Mouse (Mus musculus) stomach, embryonic 16.5 days (tissue): ENCODE results near the gene Map2k3. TPM values are rescaled to one million over a fixed set of nuclear protein-coding genes. Genes with fewer than 3 reads are reported as not detected.
A peak's percentile ranks its signal among the peaks of the same experiment; 100 is the strongest.

ENCODE experiments used
- ATAC-seq: fragments of 200-750 bp; cut with Nextera tagmentation; 2 replicates; pipeline ENCODE4 v1.8.0; 2017; ENCODE audit warnings: moderate number of reproducible peaks, moderate TSS enrichment; ENCODE audit not compliant: insufficient read depth, low FRiP score
- H3K27ac ChIP-seq: fragments of 300-500 bp; sonication (generic); 2 replicates; pipeline ENCODE4 v1.5.1; 2014; ENCODE audit warnings: low read length
- H3K27me3 ChIP-seq: fragments of 300-500 bp; sonication (generic); 2 replicates; pipeline ENCODE4 v1.6.1; 2014; ENCODE audit warnings: low read length, control low read depth, mixed read lengths; ENCODE audit not compliant: control insufficient read depth, insufficient read depth
- H3K36me3 ChIP-seq: fragments of 300-500 bp; sonication (generic); 2 replicates; pipeline ENCODE4 v1.6.1; 2014; ENCODE audit warnings: low read length; ENCODE audit not compliant: control insufficient read depth, insufficient read depth
- H3K4me1 ChIP-seq: fragments of 300-500 bp; sonication (generic); 2 replicates; pipeline ENCODE4 v1.6.1; 2014; ENCODE audit warnings: low read length, control low read depth, mixed read lengths; ENCODE audit not compliant: control insufficient read depth, insufficient read depth
- H3K4me2 ChIP-seq: fragments of 300-500 bp; sonication (generic); 2 replicates; pipeline ENCODE4 v1.6.1; 2014; ENCODE audit warnings: low read depth, low read length, mixed read lengths
- H3K4me3 ChIP-seq: fragments of 300-500 bp; sonication (generic); replicated peaks from 2 replicates; pipeline ENCODE4 v1.5.1; 2014; ENCODE audit warnings: mild to moderate bottlenecking, low read length
- H3K9ac ChIP-seq: fragments of 300-500 bp; sonication (generic); 2 replicates; pipeline ENCODE4 v1.6.1; 2014; ENCODE audit warnings: low read length
- H3K9me3 ChIP-seq: fragments of 300-500 bp; sonication (generic); replicated peaks from 2 replicates; pipeline ENCODE4 v1.6.1; 2016; ENCODE audit warnings: low read length, control low read depth; ENCODE audit not compliant: control insufficient read depth
- WGBS: fragments of 180-500 bp; shearing (Covaris S2); extraction: QIAGEN DNeasy Blood & Tissue Kit; methylation state at CpG from one replicate; pipeline ENCODE4 v1.1.7; 2014; 5-methylcytosine and 5-hydroxymethylcytosine counted together
- polyA plus RNA-seq: library from polyadenylated mRNA; unstranded; fragments of >200 nt; fragmentation: Nextera tagmentation; extraction: Ambion mirVana; gene quantifications from 2 replicates; pipeline ENCODE4 v1.2.1, GENCODE M21; 2015

Gene Map2k3
- polyA plus RNA-seq, 1 experiment from 2014 or later, result 119 TPM

DNA sequence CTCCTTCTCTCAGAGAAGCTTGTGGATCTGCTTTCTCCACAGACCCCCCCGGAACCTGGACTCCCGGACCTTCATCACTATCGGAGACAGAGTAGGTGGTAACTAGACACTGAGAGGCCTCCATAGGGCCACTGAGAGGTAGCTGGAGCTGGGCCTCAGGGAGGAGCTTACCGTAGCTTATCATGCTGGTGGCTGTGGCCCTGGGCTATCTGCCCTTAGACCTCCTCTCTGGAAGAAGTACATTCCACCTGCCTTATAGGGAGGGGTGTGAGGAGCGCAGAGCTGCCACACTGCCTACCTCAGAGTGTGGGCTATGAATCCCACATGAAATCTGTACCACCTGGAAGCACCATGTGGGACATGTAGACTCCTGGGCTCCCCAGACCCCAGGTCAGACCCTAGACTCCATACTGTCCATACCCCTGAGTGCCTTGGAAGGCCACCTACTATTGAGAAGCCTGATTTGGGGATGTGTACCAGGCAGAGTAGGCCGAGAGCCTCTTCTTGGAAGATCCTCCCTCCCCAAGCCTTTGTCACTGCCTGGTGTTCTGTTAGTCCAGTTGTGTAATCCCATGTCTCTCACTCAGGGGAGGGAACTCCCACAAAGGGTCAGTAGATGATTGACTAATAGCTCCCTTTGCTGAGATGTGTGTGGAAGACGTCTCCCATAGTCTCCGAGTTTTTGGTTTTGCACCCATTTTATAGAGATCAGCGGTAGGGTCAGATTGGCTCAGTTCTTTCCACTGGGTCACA lies 10.6 kb downstream of the Map2k3 start:
- Histone ChIP-seq H3K9me3 (no peaks in the 10 kb centered on the region), H3K4me1 (peaks cover 21% of the 10 kb centered on the region), H3K27me3 (no peaks in the 10 kb centered on the region), H3K4me3 (no peak overlapping the region), H3K36me3 (peaks cover 27% of the 10 kb centered on the region), H3K9ac (no peak overlapping the region), H3K27ac (no peak overlapping the region), H3K4me2 (no peak overlapping the region)
- WGBS, result 84% methylated on average over 9 of the region's 9 CpGs
- no peak; the same call in 1 of the 2 replicates for ATAC-seq

GRCm38 (mm10) chr11:60945003-60945402 lies 13.2 kb downstream of the Map2k3 start:
- H3K27me3 ChIP-seq, result no peaks in the 10 kb centered on the region
- WGBS, result 86% methylated on average over 4 of the region's 4 CpGs
- H3K27ac ChIP-seq, result no peak overlapping the region
- no peak overlapping the region for H3K4me2 ChIP-seq
- H3K36me3 ChIP-seq, result peaks cover 36% of the 10 kb centered on the region
- H3K4me3 ChIP-seq, result no peak overlapping the region
- ATAC-seq, result no peak
- H3K9ac ChIP-seq, result no peak overlapping the region
- H3K4me1 ChIP-seq, result peaks cover 15% of the 10 kb centered on the region
- H3K9me3 ChIP-seq, result no peaks in the 10 kb centered on the region

GRCm38 (mm10) chr11:60951896-60952295 lies 20.1 kb downstream of the Map2k3 start:
- no peak for ATAC-seq
- WGBS, result 97% methylated on average over 5 of the region's 5 CpGs
- H3K27me3 ChIP-seq, result no peaks in the 10 kb centered on the region
- peaks cover 4% of the 10 kb centered on the region; the same call in 1 of the 2 replicates for H3K4me1 ChIP-seq
- H3K4me2 ChIP-seq, result no peak overlapping the region
- H3K36me3 ChIP-seq, result peaks cover 27% of the 10 kb centered on the region
- no peak overlapping the region for H3K4me3 ChIP-seq
- no peak overlapping the region for H3K27ac ChIP-seq
- no peak overlapping the region for H3K9ac ChIP-seq
- no peaks in the 10 kb centered on the region for H3K9me3 ChIP-seq

GRCm38 (mm10) chr11:60952362-60952761 lies 20.5 kb downstream of the Map2k3 start:
- H3K9me3 ChIP-seq, result no peaks in the 10 kb centered on the region
- no peak overlapping the region for H3K9ac ChIP-seq
- H3K27ac ChIP-seq, result no peak overlapping the region
- no peaks in the 10 kb centered on the region for H3K27me3 ChIP-seq
- peaks cover 22% of the 10 kb centered on the region for H3K36me3 ChIP-seq
- H3K4me2 ChIP-seq, result no peak overlapping the region
- 88% methylated on average over 3 of the region's 3 CpGs for WGBS
- H3K4me3 ChIP-seq, result no peak overlapping the region
- peaks cover 4% of the 10 kb centered on the region; the same call in 1 of the 2 replicates for H3K4me1 ChIP-seq
- ATAC-seq, result no peak

GRCm38 (mm10) chr11:60952986-60953385 lies 21.2 kb downstream of the Map2k3 start:
- no peak overlapping the region for H3K9ac ChIP-seq
- no peak overlapping the region for H3K4me2 ChIP-seq
- 92% methylated on average over 6 of the region's 6 CpGs for WGBS
- H3K27me3 ChIP-seq, result no peaks in the 10 kb centered on the region
- peaks cover 20% of the 10 kb centered on the region for H3K36me3 ChIP-seq
- H3K4me3 ChIP-seq, result no peak overlapping the region
- peaks cover 4% of the 10 kb centered on the region; the same call in 1 of the 2 replicates for H3K4me1 ChIP-seq
- H3K9me3 ChIP-seq, result no peaks in the 10 kb centered on the region
- no peak overlapping the region for H3K27ac ChIP-seq
- ATAC-seq, result no peak

DNA sequence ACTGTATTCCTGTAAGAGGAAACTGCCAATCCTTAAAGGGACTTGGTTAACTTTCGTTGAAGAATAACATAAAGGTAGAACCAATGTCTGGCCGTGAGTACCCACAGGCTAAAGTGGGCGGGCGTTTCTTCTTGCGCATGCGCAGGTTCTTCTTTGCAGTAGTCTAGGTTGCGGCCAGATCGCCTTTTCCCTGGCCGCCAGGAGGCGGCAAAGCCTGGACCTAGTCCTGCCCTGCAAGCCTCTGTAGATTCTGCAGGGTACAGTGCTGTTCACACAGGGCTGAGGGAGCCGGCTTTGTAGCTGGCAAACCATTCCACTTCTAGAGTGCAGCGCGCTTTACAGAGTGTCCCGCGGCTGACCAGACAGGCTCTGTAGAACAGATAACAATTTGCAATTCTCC lies 22.0 kb downstream of the Map2k3 start:
- Histone ChIP-seq H3K4me3 (no peak overlapping the region), H3K27me3 (no peaks in the 10 kb centered on the region), H3K27ac (no peak overlapping the region), H3K4me1 (peaks cover 4% of the 10 kb centered on the region; the same call in 1 of the 2 replicates), H3K9me3 (no peaks in the 10 kb centered on the region), H3K9ac (peak overlapping the region; percentile 42), H3K4me2 (peak overlapping the region; percentile 31; the same call in 1 of the 2 replicates), H3K36me3 (peaks cover 13% of the 10 kb centered on the region)
- WGBS, result 10% methylated on average over 15 of the region's 15 CpGs
- ATAC-seq, result peak; percentile 94

- H3K9ac ChIP-seq, result peak overlapping the region; percentile 42
- no peak overlapping the region for H3K4me3 ChIP-seq
- peaks cover 4% of the 10 kb centered on the region; the same call in 1 of the 2 replicates for H3K4me1 ChIP-seq
- ATAC-seq, result peak; percentile 9; the same call in 1 of the 2 replicates
- 74% methylated on average over 10 of the region's 10 CpGs for WGBS
- H3K36me3 ChIP-seq, result peaks cover 13% of the 10 kb centered on the region
- H3K27ac ChIP-seq, result no peak overlapping the region
- H3K4me2 ChIP-seq, result peak overlapping the region; percentile 11; the same call in 1 of the 2 replicates
- no peaks in the 10 kb centered on the region for H3K27me3 ChIP-seq
- H3K9me3 ChIP-seq, result no peaks in the 10 kb centered on the region
These were observed 22.6 kb downstream of the Map2k3 start for GRCm38 (mm10) chr11:60954255-60955104.

- H3K4me1 ChIP-seq, result peaks cover 4% of the 10 kb centered on the region; the same call in 1 of the 2 replicates
- no peak overlapping the region for H3K9ac ChIP-seq
- H3K4me3 ChIP-seq, result no peak overlapping the region
These were observed 24.0 kb downstream of the Map2k3 start for GRCm38 (mm10) chr11:60955621-60956383.

More at GRCm38 (mm10) chr11:60955621-60956383, 24.0 kb downstream of the Map2k3 start:
- H3K36me3 ChIP-seq, result peaks cover 13% of the 10 kb centered on the region
- H3K4me2 ChIP-seq, result no peak overlapping the region
- no peak overlapping the region for H3K27ac ChIP-seq
- WGBS, result 85% methylated on average over 9 of the region's 9 CpGs
- no peak for ATAC-seq
- no peaks in the 10 kb centered on the region for H3K9me3 ChIP-seq
- no peaks in the 10 kb centered on the region for H3K27me3 ChIP-seq
